Mouse (Mus musculus) gastrocnemius, adult 18-20 months (tissue): ENCODE data around the gene Kitl. TPM values are rescaled to one million over a fixed set of nuclear protein-coding genes. Genes with fewer than 3 reads are reported as not detected.

Experiments
- DNase-seq: peaks from one replicate; pipeline ENCODE4 v3.0.0; 2021; ENCODE audit warnings: low spot score
- microRNA-seq: library from miRNA; unstranded; fragments of <30 nt; microRNA quantifications from one replicate; pipeline ENCODE4 v1.2.0, GENCODE M21; 2021
- total RNA-seq, 2 experiments: library from RNA; stranded (reverse); gene quantifications; 2 replicates each; pipeline ENCODE4 v1.2.3; 2021

Kitl gene
- total RNA-seq, 2 experiments from 2014 or later: 16.3 to 27.7 TPM

DNA sequence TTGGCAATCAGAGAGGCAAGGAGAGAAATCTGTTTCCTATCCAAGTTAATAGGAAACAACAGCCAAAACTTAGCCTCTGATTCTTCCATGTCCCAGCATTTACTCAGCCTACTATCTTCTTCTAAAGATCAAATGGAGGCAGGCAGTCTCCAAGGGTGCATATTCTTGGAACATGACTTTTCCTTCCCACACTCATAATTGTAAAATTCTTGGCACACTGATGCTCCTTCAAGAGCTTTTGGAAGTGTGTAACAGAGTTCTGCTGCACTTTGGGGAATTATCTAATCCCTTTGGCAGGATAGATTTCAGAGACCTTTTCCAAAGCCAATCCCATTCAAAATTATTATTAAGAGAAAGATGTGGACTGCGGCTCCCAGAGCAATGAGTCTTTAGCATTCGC is 100.1 kb downstream of the Kitl start:
- DNase-seq: peak; percentile 19

DNA sequence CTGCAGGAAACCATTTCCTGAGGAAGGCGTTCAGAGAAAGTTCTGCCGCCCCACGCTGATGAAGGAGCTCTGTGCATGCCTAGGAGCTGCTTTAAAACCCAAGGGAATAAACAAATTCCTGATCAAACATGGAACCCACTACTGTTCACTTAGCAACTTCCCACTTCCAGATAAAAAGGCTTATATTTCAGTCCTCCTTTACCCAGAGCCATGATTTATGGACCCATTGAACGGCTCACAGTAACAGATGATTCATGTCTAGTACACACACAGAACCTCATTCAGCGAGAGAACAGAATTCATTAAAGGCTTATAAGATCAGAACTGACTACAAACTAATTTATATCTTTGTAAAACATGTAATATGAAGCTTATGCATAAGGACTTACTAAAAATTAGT is 109.0 kb downstream of the Kitl start:
- no peak for DNase-seq

DNA sequence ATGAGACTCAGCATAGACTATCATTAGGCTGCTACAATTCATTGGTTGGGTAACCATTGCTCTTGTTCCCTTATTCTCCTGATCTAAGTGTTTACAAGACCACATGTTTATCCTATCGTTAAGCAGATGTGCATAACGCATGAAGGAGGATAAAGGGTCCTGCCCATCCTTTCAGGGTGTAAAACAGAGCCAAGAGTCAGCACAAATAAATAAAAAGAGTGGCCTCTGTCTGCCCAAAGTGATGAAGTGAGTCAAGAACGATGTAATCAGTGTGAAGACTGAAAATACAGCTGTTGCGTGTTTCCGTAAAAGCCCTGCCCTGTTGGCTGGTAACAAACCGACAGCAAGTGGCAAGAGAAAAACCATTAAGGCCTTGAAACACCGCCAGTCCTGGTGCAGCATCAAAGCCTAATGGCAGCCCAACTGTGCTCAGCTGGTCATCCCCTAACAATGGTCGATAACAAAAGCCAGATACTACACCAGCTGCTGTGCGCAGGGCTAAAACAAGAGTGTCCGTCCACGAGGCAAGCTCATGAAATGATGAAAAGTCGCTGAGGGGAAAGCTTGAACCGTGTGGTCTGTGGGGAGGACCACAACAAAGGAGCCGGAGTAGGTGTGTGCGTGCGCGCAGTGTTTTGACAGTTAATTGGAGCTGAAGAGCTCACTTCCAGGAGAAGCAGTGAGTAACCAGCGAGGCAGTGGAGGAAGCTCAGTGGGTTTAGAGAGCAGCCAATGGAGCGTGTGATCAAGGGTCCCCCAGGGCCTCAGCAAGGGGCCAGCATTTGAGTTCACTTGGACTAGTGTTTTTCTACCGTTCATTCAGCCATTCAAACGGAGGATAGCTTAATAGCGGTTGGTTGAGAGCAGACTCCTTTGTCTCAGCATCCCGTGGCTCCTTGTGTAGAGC is 112.7 kb downstream of the Kitl start:
- DNase-seq: no peak

DNA sequence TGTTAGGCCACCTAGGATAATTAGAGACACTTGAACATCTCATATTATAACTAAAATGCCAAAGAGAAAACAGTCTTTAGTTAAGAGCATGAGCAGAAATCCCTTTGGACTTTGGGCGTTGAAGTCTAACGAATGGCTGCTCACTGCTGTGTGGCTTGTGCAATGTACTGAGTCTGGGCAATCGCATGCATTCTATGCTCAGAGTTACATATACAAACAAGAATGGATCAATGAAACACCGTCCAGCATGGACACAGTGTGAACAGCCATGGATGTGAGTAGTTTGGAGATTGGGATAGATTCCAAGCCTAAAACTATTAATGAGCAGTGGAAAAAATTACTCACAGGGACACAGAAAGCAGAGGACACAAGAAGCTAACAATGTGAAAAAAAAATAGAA is 116.2 kb downstream of the Kitl start:
- DNase-seq: no peak

DNA sequence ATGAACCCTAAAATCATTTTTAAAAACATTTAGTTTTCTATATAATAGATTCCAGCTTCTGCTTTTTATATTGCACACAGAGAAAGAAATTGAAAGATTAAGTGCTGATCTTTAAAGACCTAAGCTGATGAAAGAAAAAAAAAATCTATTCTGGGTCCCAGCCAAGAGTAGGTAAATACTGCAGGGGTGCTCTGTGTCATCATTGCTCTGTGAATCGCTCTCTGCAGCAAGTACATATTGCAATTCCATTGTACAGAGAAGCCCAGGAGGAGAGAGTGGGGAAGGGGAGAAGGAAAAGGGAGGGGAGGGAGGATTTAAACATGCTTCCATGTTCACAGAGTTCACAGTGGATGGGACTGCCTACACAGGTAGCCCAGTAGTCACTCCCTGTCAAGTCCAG is 116.9 kb downstream of the Kitl start:
- DNase-seq: no peak

DNA sequence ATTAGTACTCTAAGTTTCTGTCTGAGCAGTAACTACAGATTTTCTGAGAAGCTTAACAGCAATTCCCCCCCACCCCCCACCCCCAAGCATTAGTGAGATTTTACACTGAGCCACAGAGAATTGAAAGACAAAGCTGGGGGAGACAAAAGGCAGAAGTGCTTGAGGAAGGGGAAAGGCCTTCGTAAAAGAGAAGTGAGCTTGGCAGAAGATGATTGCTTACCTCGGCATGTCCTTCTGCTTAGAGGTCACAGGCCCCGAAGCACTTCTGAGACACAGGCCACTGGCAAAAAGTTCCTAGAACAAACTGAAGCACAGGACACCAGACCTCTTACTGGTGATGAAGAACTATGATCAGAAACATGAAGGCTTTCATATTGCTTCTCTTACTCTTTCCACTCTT is 123.1 kb downstream of the Kitl start:
- DNase-seq: no peak

DNA sequence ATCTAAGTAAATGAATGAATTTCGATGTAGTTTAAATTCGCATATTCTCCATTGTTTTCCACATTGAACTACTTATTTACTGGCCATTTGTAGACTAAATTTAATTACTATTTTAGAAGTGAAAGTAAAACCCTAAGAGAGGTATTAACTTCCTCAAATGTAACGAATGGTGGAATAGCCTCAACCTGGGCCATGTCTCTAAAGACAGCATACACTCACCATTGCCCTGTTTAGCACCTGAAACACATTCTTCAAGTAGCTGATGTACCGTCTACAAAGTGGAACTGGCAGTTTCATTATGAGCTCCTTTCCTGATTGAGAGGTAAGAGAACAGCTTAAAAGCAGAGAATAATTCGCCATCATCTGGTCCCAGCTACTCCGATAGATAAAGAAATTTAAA is 132.7 kb downstream of the Kitl start:
- DNase-seq: no peak

Small RNA genes within 50 kb of the gene (microRNA-seq; reads per million reads assigned to microRNA genes)
- gene Gm22918: not detected
- gene Gm25287: not detected
